Mouse (Mus musculus): ENCODE results near the gene Ubb.

Ubb gene

GRCm38 (mm10) chr11:62583031-62583430 lies 32.1 kb downstream of the Ubb start:
- no peak for DNase-seq (ENCODE audit: low read depth, low spot score)

- DNase-seq (ENCODE audit: low read depth, low spot score): no peak
Observed at GRCm38 (mm10) chr11:62584671-62585206, 33.8 kb downstream of the Ubb start.

- DNase-seq (ENCODE audit: low read depth, low spot score): no peak
Observed at GRCm38 (mm10) chr11:62587034-62587433, 36.1 kb downstream of the Ubb start.

GRCm38 (mm10) chr11:62589391-62589790 lies 38.4 kb downstream of the Ubb start:
- DNase-seq (ENCODE audit: low read depth, low spot score): no peak

GRCm38 (mm10) chr11:62591026-62591425 lies 40.1 kb downstream of the Ubb start:
- no peak for DNase-seq (ENCODE audit: low read depth, low spot score)

- no peak for DNase-seq (ENCODE audit: low read depth, low spot score)
Observed at GRCm38 (mm10) chr11:62591904-62592575, 41.1 kb downstream of the Ubb start.

- no peak for DNase-seq (ENCODE audit: low read depth, low spot score)
Observed at GRCm38 (mm10) chr11:62598571-62598970, 47.6 kb downstream of the Ubb start.

- no peak for DNase-seq (ENCODE audit: low read depth, low spot score)
Observed at GRCm38 (mm10) chr11:62601732-62602618, 51.0 kb downstream of the Ubb start.
